Mouse (Mus musculus): Measurements from ENCODE around the gene Ercc8.

Gene Ercc8

GRCm38 (mm10) chr13:108157732-108158464 lies 633 bp upstream of the Ercc8 start:
- DNase-seq (ENCODE audit: low spot score) = peak; percentile 49

- no peak for DNase-seq (ENCODE audit: low spot score)
These were observed 677 bp downstream of the Ercc8 start for GRCm38 (mm10) chr13:108159241-108159575.

GRCm38 (mm10) chr13:108159963-108160362 lies 1.4 kb downstream of the Ercc8 start:
- peak; percentile 64 for DNase-seq (ENCODE audit: low spot score)

- no peak for DNase-seq (ENCODE audit: low spot score)
These were observed 5.4 kb downstream of the Ercc8 start for GRCm38 (mm10) chr13:108163912-108164311.

- DNase-seq (ENCODE audit: low spot score) = no peak
These were observed 6.1 kb downstream of the Ercc8 start for GRCm38 (mm10) chr13:108164621-108165020.

GRCm38 (mm10) chr13:108170002-108170401 lies 11.5 kb downstream of the Ercc8 start:
- DNase-seq (ENCODE audit: low spot score) = no peak

GRCm38 (mm10) chr13:108170511-108170910 lies 12.0 kb downstream of the Ercc8 start:
- no peak for DNase-seq (ENCODE audit: low spot score)

- no peak for DNase-seq (ENCODE audit: low spot score)
These were observed 21.1 kb downstream of the Ercc8 start for GRCm38 (mm10) chr13:108179618-108180017.

- DNase-seq (ENCODE audit: low spot score) = no peak
These were observed 22.3 kb downstream of the Ercc8 start for GRCm38 (mm10) chr13:108180821-108181220.

- no peak for DNase-seq (ENCODE audit: low spot score)
These were observed 26.3 kb downstream of the Ercc8 start for GRCm38 (mm10) chr13:108184743-108185255.

GRCm38 (mm10) chr13:108185530-108185929 lies 27.0 kb downstream of the Ercc8 start:
- DNase-seq (ENCODE audit: low spot score) = no peak

GRCm38 (mm10) chr13:108187994-108188393 lies 29.5 kb downstream of the Ercc8 start:
- DNase-seq (ENCODE audit: low spot score) = no peak

GRCm38 (mm10) chr13:108191074-108191720 lies 32.7 kb downstream of the Ercc8 start:
- peak; percentile 79 for DNase-seq (ENCODE audit: low spot score)

- no peak for DNase-seq (ENCODE audit: low spot score)
These were observed 36.9 kb downstream of the Ercc8 start for GRCm38 (mm10) chr13:108195474-108195873.

GRCm38 (mm10) chr13:108204857-108205256 lies 46.3 kb downstream of the Ercc8 start:
- DNase-seq (ENCODE audit: low spot score) = no peak

GRCm38 (mm10) chr13:108207447-108207846 lies 48.9 kb downstream of the Ercc8 start:
- no peak for DNase-seq (ENCODE audit: low spot score)

GRCm38 (mm10) chr13:108208090-108208489 lies 49.6 kb downstream of the Ercc8 start:
- DNase-seq (ENCODE audit: low spot score) = no peak

GRCm38 (mm10) chr13:108210960-108211359 lies 52.4 kb downstream of the Ercc8 start:
- no peak for DNase-seq (ENCODE audit: low spot score)

GRCm38 (mm10) chr13:108212397-108213018 lies 54.0 kb downstream of the Ercc8 start:
- no peak for DNase-seq (ENCODE audit: low spot score)

- DNase-seq (ENCODE audit: low spot score) = peak; percentile 71
These were observed 55.6 kb downstream of the Ercc8 start, which contains the start of gene Elovl7 for GRCm38 (mm10) chr13:108214081-108214484. TSS of gene Elovl7 (plus strand) at chr13:108214404.

GRCm38 (mm10) chr13:108214485-108215107 lies 56.1 kb downstream of the Ercc8 start:
- peak; percentile 36 for DNase-seq (ENCODE audit: low spot score)

- DNase-seq (ENCODE audit: low spot score) = peak; percentile 32
These were observed 56.8 kb downstream of the Ercc8 start for GRCm38 (mm10) chr13:108215231-108215780.

Data from embryo, embryonic 10.5 days (tissue).